Mouse (Mus musculus) embryonic fibroblast, embryonic 13.5 days (primary cell): ENCODE results near the gene Vrk1. TPM values are rescaled to one million over a fixed set of nuclear protein-coding genes. Genes with fewer than 3 reads are reported as not detected.

Experiments used
- H3K27ac ChIP-seq: 2 replicates; pipeline ENCODE4 v1.5.1; 2012; ENCODE audit warnings: low read length, control low read depth, inconsistent platforms; ENCODE audit not compliant: insufficient read depth
- H3K4me1 ChIP-seq: 2 replicates; pipeline ENCODE4 v1.6.1; 2011; ENCODE audit warnings: low read length; ENCODE audit not compliant: control insufficient read depth, insufficient read depth
- H3K4me3 ChIP-seq: 2 replicates; pipeline ENCODE4 v1.5.1; 2011; ENCODE audit warnings: mild to moderate bottlenecking, control low read depth, low read length; ENCODE audit not compliant: insufficient read depth
- CTCF ChIP-seq: IDR thresholded peaks from 2 replicates; pipeline ENCODE4 v1.5.1; 2011; ENCODE audit warnings: mild to moderate bottlenecking, control low read depth, low read length, moderate library complexity, borderline replicate concordance; ENCODE audit not compliant: insufficient read depth
- POLR2A ChIP-seq: IDR thresholded peaks from 2 replicates; pipeline ENCODE4 v1.6.1; 2011; ENCODE audit warnings: low read depth, mild to moderate bottlenecking, control low read depth, low read length, moderate library complexity
- polyA plus RNA-seq: library from polyadenylated mRNA; stranded (reverse); fragments of >200 nt; gene quantifications from 2 replicates; pipeline ENCODE4 v1.2.4, GENCODE M21; 2011; ENCODE audit warnings: low read depth; ENCODE audit not compliant: missing spikeins, insufficient read length

Gene Vrk1
- polyA plus RNA-seq, 1 experiment: 28.2 TPM

DNA sequence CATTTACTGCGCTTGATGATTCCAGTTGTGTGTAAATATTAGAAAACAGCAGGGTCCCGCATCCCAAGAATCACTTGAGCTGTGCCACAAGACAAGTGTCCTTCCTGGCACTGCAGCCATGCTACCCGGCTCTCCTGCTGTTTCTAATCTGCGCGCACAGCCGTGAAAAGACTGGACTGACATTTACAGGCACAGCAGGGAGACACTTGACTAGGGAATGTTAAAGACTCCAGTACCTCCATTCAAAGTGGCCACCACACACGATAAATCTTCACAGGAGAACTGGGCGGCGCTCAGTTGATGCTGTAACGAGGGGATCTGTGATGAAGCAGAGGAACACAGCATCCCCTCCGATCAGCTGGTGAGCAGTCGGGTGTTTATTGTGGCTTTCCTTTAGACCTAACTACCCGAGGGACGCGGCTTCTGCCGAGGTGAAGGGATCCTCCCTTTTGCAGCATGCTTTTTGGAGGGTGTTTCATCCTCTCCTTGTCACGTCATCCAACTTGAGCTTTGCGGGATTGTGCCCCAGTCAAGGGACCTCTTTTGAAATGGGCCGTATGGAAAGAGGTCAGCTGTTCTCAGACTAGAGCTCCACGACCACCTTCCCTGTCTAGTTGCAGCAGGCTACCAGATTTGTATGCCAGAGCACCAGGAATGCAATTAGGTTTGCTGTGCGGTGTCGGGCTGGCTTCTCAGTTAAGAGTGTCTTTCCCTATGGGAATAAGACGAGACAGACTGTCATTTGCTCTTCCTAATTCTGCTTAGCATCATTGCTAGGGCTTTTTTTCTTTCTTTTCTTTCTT lies 71.1 kb downstream of the Vrk1 start:
- no peak for TF ChIP-seq CTCF
- no peaks in the 10 kb centered on the region for H3K4me1 ChIP-seq
- H3K27ac ChIP-seq: no peak overlapping the region
- no peak overlapping the region for H3K4me3 ChIP-seq

DNA sequence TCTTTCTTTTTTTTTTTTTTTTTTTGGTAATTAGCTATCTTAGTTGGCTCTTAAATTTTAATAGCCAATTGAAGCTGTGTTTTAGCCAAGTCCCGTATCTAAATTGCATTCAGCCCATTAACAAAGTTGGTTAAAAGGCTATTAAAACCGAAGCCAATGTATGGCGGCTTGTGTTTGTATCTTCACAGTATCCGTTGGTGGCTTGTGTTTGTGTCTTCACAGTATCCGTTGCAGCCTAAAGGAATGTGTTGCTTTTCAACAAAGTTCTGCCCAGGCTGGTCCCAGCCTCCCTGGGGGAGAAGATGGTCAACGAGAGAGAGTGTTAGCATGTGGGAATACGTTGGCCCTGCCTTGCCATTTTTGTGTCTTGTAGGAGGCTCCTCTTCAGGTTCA lies 71.7 kb downstream of the Vrk1 start:
- Histone ChIP-seq H3K4me3 (no peak overlapping the region), H3K4me1 (no peaks in the 10 kb centered on the region), H3K27ac (no peak overlapping the region)
- no peak for TF ChIP-seq POLR2A
- TF ChIP-seq CTCF: no peak

DNA sequence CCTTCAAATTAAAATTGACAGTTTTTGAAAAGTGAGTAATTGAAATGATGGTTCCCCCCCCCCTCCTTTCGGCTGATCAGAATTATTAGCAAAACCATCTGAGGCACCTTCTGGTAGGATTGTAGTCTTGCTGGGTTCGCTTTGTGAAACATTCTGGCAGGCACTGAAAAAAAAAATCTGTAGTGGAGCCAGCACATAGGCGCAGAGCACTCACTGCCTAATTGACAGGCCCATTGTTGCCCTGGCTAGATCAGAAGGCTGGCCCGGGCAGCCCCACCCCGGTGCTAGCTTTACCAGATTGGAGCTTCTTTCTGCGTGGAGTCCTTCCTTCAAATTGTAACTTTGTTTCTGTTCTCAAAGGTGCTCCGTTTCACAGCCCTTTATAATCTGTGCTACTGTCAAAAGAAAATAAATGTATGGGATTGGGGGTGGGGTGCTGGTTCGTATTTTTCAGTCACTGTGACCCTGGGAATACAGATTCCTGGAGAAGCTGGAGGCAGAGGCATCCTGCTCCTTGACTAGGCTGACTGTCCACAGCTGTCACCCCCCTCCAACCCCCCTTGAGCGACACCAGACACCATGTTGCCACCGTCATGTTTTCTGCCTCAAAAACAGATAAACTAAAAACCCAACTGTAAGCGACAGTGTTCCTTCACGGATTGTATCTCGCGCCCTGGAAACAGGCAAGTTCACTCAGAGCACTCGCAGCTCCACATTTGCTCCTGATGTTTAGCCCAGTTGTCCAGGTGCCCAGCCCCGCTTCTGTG lies 72.3 kb downstream of the Vrk1 start:
- TF ChIP-seq POLR2A (no peak), CTCF (no peak)
- no peak overlapping the region for H3K4me3 ChIP-seq
- H3K27ac ChIP-seq: no peak overlapping the region
- no peaks in the 10 kb centered on the region for H3K4me1 ChIP-seq

DNA sequence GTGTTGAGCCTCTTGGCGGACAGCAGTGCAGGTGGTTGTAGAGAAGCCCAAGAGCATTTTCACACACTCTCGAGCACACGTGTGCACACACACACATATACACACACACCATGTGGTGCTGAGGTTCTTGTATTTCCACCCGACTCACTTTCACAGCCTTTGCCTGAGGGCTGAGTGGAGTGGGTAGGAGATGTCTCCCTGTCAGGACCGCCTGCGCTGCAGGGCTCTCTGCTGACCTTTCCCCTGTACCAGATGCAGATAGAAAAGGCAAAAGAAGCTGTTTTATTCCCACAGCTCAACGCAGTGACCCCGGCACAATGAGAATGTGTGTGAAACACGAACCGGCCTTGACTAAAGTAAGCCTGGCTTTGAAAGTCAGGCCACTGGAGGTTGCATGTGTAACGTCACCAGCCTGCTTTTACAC lies 72.9 kb downstream of the Vrk1 start:
- Histone ChIP-seq H3K4me1 (no peaks in the 10 kb centered on the region), H3K4me3 (no peak overlapping the region), H3K27ac (no peak overlapping the region)
- TF ChIP-seq CTCF (no peak), POLR2A (no peak)

DNA sequence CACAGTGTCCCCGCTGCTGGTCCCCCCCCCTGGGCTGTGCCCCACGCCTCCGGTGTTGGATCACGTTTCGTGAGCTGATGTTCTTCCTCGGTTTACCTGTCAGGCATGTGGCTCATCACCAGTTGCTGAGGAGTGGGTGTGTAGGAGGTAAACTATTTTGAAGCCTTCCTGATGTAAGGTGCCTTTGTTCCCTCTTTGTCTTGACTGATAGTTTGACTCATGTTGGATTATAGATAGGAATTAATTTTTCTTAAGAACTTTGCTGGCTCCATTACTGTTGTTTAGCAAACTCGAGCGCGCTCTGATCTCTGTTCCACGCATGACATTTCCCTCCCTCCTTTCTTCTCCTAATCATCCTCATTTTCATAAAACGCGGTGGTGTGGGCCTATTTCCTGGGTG lies 74.1 kb downstream of the Vrk1 start:
- H3K4me3 ChIP-seq: no peak overlapping the region
- no peak overlapping the region for H3K27ac ChIP-seq
- TF ChIP-seq CTCF: no peak
- no peak for TF ChIP-seq POLR2A

DNA sequence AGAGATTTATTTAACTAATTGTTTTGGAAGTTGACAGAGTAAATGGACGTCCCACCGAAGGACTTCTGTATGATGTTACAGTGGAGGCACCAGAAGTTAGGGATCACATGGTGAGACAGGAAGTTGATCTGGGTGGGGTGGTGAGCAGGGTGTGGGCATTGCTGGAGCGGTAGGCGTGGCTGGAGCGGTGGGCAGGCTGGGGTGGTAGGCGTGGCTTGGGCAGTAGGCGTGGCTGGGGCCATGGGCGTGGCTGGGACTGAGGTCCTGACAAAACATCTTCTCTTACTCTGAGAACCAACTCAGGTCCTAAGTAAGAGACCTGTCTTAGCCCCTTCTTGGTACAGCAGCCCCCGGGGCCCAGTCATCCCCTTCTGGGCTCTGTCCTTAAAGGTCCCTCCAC lies 84.8 kb downstream of the Vrk1 start:
- no peaks in the 10 kb centered on the region for H3K4me1 ChIP-seq
- TF ChIP-seq CTCF (no peak), POLR2A (no peak)
- no peak overlapping the region for H3K27ac ChIP-seq
- no peak overlapping the region for H3K4me3 ChIP-seq

More for the DNA sequence above, 74.1 kb downstream of the Vrk1 start:
- H3K4me1 ChIP-seq: no peaks in the 10 kb centered on the region

DNA sequence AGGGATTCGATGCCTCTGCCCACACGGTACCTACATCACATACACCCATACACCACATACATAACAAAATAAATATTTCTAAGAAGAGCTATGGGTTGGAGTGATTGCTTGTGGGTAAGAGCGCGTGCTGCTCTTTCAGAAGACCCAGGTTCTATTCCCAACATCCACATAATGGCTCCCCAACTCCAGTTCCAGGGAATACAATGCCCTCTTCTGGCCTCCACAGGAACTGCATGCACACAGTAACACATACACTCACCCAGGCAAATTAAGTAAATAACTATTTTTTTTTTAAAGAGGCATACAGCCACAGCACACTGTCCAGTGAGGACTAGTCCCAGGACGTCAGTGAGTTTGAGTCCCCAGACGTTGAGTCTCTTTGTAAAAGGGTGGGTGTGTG lies 92.0 kb downstream of the Vrk1 start:
- Histone ChIP-seq H3K4me3 (no peak overlapping the region), H3K27ac (no peak overlapping the region), H3K4me1 (no peaks in the 10 kb centered on the region)
- TF ChIP-seq CTCF: no peak
- no peak for TF ChIP-seq POLR2A

DNA sequence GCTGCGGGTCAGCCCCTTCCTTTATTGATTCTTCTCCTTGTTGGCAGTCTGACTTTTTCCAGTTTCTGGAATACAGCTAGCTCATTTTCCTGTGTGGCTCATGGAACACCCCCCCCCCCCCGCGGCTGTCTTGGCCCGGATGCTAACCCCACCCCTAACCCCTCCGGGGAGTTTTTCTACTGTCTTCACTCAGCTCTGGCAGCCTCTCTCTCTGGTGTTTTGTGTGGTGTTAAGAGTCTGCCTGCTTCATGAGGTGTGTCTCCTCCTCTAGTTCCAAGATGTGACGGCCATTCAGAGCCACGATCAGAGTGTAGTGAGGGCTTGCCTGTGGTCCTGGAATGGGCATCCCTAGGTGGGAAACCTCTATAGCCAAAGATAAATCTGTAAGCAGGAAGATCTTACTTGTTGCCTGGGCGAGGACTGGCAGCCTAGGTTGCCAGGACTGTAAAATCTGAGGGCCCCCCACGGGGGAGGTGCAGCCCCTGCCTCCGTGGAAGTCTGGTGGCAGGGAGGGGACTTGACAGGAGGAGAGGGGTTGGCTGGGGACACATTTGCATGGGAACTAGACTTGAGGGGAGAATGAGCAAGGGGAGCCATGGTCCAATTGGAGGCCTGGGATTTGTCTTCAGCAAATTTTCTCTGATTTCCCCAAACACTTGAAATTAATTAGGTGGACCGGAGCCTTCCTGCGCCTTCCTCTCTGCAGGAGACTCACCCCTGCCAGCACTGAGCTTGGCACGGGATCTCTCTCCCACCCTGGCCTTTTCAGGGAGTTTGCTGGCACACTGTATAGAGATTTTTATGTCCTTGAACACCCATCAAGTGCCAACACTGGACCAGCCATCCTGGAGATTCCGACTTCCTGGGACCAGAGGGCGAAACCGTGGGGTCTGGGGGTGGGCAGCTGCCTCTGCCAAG lies 93.0 kb downstream of the Vrk1 start:
- H3K27ac ChIP-seq: no peak overlapping the region
- no peaks in the 10 kb centered on the region for H3K4me1 ChIP-seq

DNA sequence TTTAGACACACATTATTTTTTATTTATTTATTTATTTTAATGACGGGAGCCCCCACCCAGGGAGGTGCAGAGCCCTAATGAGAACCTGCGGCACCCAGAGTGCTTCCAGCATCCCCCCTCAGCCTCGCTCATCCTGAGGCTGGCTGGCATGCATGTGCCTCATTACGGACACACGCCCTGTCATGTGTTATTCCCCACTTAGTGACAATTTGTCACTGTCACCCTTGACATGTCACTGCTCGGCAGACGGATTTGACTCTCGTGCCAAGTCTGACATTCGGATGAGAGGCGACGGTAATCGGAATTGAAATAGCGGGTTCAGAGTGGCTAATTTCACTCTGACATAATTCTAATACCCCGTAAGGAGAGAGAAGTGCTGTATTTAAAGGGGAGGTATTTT lies 97.2 kb downstream of the Vrk1 start:
- TF ChIP-seq CTCF: no peak
- no peak for TF ChIP-seq POLR2A
- H3K4me1 ChIP-seq: no peaks in the 10 kb centered on the region
- H3K27ac ChIP-seq: no peak overlapping the region
- no peak overlapping the region for H3K4me3 ChIP-seq

More for the DNA sequence above, 93.0 kb downstream of the Vrk1 start:
- no peak overlapping the region for H3K4me3 ChIP-seq
- no peak for TF ChIP-seq POLR2A
- TF ChIP-seq CTCF: no peak
